Mouse (Mus musculus): ENCODE results near the gene Slc2a5.

The Slc2a5 gene

GRCm38 (mm10) chr4:150140346-150140745, 21.3 kb downstream of the Slc2a5 start:
- no peak for DNase-seq (ENCODE audit: low spot score in 2 of 2)

GRCm38 (mm10) chr4:150144242-150144641, 25.2 kb downstream of the Slc2a5 start:
- no peak for DNase-seq (ENCODE audit: low spot score in 2 of 2)

GRCm38 (mm10) chr4:150146286-150146685, 27.2 kb downstream of the Slc2a5 start:
- no peak for DNase-seq (ENCODE audit: low spot score in 2 of 2)

DNA sequence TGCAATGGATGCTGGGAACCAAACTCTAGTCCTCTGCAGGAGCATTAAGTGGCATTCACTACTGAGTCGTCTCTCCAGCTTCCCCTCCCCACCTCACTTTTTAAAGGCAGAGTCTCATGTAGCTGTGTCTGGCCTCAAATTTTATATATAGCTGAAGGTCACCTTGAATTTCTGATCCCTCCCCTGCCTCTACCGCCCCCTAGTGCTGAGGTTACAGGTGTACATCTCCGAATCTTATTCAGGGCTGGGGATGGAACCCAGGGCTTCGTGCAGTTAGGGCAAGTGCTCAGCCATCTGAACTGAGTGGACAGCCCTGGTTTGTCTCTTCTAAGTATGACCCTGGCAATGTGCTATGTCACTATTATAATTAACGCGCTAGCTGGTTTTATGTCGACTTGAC, 32.0 kb downstream of the Slc2a5 start:
- no peak for DNase-seq (ENCODE audit: low spot score in 2 of 2)

DNA sequence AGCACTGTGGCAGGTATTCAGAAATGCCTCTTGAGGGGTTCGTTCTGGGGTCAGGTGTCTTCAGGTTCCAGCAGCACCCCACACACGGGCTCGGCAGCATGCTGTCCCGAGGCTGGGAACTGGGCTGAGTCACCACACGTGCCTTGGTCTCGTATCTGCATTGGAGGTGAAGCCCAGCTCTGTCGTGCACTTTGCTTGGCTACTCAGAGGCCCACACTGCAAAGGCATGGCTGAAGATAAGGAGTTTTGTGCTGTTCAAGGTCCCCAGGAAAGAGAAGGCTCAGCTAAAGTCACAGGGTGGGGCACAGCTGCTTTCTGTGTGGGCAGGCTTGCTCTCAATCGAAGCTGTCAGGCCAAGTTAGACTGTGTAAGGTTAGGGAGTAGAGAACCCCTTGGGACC, 33.4 kb downstream of the Slc2a5 start:
- no peak for DNase-seq (ENCODE audit: low spot score in 2 of 2)

- DNase-seq (ENCODE audit: low spot score in 2 of 2): no peak
Observed at GRCm38 (mm10) chr4:150155301-150155700, 36.2 kb downstream of the Slc2a5 start.

- no peak for DNase-seq (ENCODE audit: low spot score in 2 of 2)
Observed at GRCm38 (mm10) chr4:150155731-150156130, 36.6 kb downstream of the Slc2a5 start.

- no peak for DNase-seq (ENCODE audit: low spot score in 2 of 2)
Observed at GRCm38 (mm10) chr4:150157348-150157882, 38.3 kb downstream of the Slc2a5 start.

GRCm38 (mm10) chr4:150159458-150159857, 40.4 kb downstream of the Slc2a5 start:
- no peak for DNase-seq (ENCODE audit: low spot score in 2 of 2)

- no peak for DNase-seq (ENCODE audit: low spot score in 2 of 2)
Observed at GRCm38 (mm10) chr4:150162561-150163169, 43.6 kb downstream of the Slc2a5 start.

DNA sequence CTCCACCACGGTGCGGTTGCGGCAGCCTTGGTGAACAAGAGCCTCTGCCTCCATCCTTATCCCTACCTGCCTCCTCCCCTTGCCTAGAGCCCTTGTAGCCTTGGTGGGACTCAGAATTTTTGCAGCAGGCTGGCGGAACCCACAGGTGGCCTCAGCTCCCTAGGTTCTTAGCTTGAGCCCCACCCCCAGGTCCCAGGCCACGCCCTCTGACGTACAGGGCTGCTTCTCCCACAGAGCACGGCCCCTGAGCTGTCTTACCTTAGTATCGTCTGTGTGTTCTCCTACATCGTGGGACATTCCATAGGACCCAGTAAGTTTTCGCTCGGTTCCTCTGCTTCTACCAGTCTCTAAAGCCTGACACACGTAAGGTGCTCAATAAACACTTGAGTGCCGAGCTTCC, 45.8 kb downstream of the Slc2a5 start:
- no peak for DNase-seq (ENCODE audit: low spot score in 2 of 2)

- DNase-seq (ENCODE audit: low spot score in 2 of 2): peak in 1 of 2 experiments; percentile 41
Observed at GRCm38 (mm10) chr4:150168406-150168805, 49.3 kb downstream of the Slc2a5 start.

DNA sequence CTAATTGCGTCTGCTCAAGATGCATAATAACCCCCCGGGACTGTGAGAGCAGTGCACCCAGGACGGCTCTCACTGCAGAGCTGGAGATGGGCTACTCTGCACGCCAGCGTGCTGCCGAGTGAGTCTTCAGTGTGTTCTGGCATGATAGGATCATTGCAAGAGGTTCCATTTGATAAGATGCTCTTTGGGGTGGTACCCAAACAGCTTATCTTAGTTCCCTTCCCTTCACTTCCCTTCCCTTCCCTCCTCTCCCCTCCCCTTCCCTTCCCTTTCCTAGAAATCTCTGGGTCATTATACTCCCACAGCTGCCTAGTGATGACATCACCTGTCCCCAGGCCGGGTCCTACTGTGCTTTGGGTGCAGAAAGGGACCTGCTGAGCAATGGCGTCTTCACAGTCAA, 53.0 kb downstream of the Slc2a5 start:
- no peak for DNase-seq (ENCODE audit: low spot score in 2 of 2)

- DNase-seq (ENCODE audit: low spot score in 2 of 2): peak in 1 of 2 experiments; percentile 15
Observed at GRCm38 (mm10) chr4:150173281-150173680, 54.2 kb downstream of the Slc2a5 start.

DNA sequence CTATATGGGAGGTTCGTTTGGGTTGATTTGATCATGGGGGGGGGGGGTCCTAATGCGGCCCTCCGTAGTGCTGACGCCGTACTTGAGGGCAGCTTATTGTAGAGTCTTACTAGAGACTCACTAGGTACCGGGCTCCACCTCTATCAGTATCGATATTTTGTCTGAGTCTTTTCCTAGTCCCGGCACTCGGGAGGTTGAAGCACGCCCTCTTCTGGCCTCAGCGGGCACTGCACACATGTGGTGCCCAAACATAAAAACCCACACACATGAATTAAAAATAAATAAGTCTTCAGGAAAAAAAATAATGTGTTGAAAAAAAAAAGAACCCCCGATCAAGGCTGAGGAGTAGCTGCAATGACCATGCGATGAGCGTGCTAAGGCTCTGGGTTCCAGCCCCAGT, 54.9 kb downstream of the Slc2a5 start:
- no peak for DNase-seq (ENCODE audit: low spot score in 2 of 2)

- DNase-seq (ENCODE audit: low spot score in 2 of 2): no peak
Observed at GRCm38 (mm10) chr4:150176535-150176934, 57.5 kb downstream of the Slc2a5 start.

DNA sequence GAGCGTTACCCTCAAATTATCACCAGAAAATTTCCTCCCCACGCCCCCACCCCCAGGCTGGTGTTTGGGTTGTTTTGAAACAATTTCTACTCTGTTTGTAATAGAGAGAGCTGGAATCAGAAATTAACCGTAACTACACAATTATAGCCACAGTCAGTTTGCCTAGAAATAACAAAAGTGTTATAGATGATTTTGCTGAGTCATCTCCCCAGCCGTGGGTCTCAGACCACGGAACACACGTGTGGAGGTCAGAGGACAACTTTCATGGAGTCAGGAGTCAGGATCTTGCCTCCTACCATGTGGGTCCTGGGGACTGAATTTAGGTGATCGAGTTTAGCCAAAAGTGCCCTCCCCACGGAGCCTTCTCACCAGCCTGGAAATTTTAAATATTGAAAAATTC, 58.0 kb downstream of the Slc2a5 start:
- DNase-seq (ENCODE audit: low spot score in 2 of 2): no peak

DNA sequence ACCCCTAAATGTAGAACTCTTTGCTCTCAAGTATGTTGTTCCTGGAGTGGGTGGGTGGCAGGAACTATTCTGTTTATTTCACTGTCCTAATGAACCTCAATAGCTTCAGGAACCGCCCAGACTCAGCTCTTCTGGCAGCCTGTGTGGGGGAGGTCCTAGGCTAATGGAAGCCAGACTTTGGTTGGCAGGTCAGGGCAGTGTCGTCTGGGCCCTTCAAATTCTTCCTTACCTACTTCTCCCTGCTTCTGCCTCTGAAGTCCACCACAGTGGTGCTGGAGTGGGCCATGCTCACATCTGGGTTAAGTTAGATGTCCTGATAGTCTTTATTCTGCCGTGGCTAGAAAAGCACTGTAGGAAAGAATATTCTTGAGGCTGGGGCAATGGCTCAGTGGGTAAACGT, 59.0 kb downstream of the Slc2a5 start:
- no peak for DNase-seq (ENCODE audit: low spot score in 2 of 2)

GRCm38 (mm10) chr4:150181304-150181703, 62.2 kb downstream of the Slc2a5 start:
- no peak for DNase-seq (ENCODE audit: low spot score in 2 of 2)

DNA sequence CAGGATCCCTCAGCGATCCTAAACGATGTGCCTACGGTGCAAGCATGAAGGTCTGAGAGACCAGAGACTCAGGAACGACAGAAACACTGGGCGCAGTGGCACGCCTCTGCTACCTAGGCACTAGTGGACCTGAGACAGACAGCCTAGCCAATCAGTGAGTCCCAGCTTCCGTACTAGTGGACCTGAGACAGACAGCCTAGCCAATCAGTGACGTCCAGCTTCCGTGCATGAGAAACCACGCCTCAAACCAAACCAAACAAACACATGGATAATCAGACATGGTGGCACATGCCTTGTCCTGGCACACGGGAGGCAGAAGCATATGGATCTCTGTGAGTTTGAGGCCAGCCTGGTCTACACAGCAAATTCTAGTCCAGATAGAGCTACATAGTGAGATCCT, 69.2 kb downstream of the Slc2a5 start:
- no peak for DNase-seq (ENCODE audit: low spot score in 2 of 2)

- no peak for DNase-seq (ENCODE audit: low spot score in 2 of 2)
Observed at GRCm38 (mm10) chr4:150192199-150192598, 73.1 kb downstream of the Slc2a5 start.

All from frontal cortex, postnatal 14 days (tissue).